Mouse (Mus musculus): ENCODE data around the gene Dsp.

GRCm38 (mm10) chr13:38235370-38235769 is 84.3 kb downstream of the Dsp start:
- TF ChIP-seq MYOD1 (IDR thresholded peaks at IDR 0.05; ENCODE audit: control insufficient read depth in 1 of 3, insufficient read length in 2 of 3, low read depth in 2 of 3) = no peak
- no peak for TF ChIP-seq REST (IDR thresholded peaks at IDR 0.05; ENCODE audit: insufficient read depth, insufficient read length)
- no peak for TF ChIP-seq USF1 (IDR thresholded peaks at IDR 0.05; ENCODE audit: low read depth)
